Mouse (Mus musculus) heart, postnatal 25 days (tissue): ENCODE measurements at regions not wholly inside any gene's neighbourhood (a gene's known extent, or its start where the extent isn't known, plus 50 kb on each side); places are given as distances from the start of the nearest gene placed in this dataset.

Experiments used
- DNase-seq: peaks from one replicate; pipeline ENCODE4 v3.0.0; 2022; ENCODE audit warnings: low spot score
- intact Hi-C: fragments of 180-260 bp; cut with DNase I; formaldehyde crosslinking; loops from one replicate; pipeline ENCODE4 v1.15.1; 2025

DNA sequence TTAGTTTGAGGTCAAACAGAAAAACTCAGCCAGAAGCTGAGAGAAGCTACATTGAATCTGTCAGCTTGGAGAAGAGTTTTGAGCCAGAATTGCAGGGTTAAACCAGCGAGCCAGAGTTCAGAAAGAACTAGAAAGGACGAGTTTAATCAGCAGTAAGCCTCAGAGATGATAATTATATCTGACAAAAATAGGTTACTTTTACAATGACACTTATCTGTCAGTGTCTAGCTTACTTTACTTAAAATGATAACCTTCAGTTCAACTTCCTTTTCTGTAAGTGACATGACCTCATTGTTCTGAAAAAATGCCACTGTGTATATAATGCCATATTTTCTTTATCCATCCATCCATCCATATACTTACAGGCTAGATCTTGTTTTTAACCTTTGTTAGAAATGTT, 2143.1 kb downstream of the 9330182O14Rik start:
- no peak for DNase-seq
- intact Hi-C loops: no loop called here

DNA sequence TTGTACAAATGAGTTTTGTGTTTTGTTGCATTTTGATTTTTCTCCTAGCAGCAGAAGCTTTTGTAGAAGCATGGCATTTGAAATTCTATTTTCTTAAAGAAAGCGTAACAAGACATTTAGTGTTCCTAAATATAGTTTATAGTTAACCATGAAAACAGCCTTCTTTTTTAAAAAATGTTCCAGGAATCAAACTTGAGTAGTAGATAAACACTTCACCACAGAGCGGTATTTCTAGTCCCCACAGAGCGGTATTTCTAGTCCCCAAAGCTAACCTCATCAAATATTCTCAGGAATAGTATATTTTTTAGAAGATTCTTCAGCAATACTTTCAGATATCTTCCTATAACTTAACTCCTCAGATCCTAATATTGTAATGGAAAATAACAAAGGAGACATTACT, 2146.6 kb downstream of the 9330182O14Rik start:
- intact Hi-C loops: no loop called here
- DNase-seq: no peak

DNA sequence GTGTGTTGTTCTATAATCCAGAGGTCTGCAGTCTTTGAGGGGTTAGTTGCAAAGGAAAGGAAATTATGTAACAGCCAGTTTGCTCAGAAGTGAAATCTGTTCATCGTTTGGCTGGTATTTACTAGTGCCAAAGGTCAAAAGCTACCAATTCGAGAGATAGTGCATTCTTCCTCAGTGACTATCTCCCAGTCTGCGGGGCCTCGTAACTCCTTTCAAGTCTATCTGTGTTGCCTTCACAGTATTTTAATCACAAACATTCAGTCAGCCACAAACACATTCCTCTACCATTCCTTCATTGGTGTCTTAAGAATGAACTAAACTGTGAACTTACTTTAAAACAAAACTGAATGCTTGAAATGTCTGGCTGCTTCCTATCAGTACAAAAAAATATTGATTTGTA, 2162.2 kb downstream of the 9330182O14Rik start:
- intact Hi-C loops: no loop called here
- DNase-seq: no peak

DNA sequence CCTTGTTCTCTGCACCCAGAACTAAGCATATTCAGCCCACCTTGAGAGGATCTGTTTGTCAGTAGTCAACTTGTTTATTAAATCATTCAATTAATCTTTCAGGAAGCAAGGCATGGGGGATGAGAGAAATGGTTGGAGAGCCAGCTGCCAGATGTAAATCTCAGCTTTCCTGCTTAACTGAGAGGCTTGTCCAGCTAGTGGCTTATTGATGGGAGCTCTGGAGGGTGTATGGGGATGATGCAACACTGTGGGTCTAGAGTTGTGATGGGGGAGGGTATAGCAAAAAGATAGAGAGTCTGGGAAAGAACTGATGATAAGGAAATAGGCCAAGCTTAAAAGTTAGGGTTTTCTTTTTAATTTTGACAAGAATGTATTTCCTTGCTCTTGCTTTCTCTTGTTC, 2163.3 kb downstream of the 9330182O14Rik start:
- DNase-seq: no peak
- intact Hi-C loops: no loop called here

DNA sequence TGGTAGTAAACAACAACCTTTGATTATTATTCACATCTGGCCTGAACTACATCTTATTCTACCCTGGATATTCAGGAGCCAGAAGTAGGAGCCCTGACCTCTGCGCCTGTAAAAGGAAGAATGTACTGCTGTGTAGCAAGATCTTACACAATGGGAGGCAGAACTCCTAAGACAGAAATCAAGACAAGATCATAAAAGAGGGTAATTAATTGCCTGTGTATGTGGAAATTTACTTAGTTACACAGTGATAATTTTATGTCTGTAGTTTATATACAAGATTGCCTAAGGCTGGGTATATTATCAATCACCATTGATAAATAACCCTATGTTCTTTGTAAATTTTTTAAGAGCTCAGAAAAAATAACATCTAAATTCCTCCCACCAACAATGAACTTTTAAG, 2167.8 kb downstream of the 9330182O14Rik start:
- intact Hi-C loops: no loop called here
- no peak for DNase-seq

DNA sequence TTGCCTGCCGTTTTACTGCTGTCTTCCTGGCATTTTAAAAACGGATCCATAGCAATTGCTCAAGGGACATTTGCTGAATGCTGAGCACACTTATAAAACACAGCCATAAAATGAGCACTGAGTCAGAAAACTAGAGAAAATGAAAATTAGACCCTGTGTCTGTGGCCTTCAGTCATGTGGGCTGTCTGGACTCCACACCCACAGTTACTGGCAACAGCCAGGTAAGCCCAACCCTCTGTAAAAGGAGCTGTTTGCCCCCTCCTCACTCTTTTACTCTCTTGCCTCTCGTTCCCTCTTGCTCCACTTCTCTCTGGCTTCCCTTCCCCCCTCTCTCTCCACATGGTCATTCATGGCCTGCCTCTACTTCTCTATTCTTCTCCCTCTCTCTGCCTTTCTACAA, 2169.9 kb downstream of the 9330182O14Rik start:
- no peak for DNase-seq
- intact Hi-C loops: no loop called here

DNA sequence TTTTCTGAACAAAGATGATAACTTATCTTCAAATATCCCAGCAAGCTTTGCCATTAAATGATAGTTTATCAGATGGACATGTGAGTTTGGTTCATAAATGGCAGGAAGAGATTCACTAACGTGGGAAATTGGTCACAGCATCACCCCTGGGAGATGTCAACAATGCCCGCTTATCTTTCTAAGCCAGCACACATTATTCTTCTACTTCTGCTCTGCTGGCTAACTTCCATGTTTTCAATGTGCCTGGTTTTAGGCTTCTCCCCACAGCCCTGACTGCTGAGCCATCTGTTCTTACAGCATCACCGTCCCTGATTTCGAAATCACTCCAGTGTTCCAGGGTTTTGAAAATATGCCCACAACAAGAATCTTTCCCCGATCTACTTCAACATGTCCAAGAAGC, 2175.4 kb downstream of the 9330182O14Rik start:
- intact Hi-C loops: no loop called here

DNA sequence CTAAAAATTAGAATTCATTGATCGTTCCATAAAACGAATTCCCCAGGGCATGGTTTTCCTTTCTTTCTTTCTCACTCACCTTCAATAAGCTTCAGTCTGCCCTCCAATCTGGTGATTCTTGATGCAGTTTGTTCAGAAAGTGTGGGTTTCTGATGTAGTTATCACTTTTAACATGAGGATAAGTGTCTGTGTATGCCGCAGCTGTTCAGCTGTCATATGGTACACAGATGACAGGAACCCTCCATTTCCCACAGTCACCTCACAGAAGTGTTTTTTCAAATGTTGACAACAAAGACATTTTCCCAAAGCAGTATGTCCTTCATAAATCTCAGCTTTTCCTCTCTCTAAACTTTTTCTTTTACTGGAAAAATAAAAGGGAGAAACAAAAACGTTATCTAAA, 2177.0 kb downstream of the 9330182O14Rik start:
- intact Hi-C loops: no loop called here
- DNase-seq: no peak

More for the DNA sequence above, 2175.4 kb downstream of the 9330182O14Rik start:
- no peak for DNase-seq

DNA sequence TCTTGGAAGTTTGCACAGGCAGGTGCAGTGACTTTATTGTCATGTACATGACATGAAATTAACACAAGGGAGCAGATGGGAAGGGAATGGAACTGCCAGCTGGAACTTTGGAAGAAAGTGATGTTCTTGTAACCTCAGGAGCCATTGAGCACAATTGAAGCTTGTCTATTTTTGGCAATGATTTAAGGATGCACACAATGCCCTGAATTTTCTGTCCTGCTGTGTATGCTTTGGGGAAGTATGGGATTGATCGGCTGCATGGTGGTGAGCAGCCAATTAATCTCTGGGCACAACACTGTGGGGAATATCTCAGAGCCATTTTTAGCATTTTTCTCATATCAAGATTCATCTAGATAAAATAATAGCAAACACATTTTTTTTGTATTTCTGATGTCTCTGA, 2186.2 kb downstream of the 9330182O14Rik start:
- DNase-seq: no peak
- intact Hi-C loops: no loop called here

DNA sequence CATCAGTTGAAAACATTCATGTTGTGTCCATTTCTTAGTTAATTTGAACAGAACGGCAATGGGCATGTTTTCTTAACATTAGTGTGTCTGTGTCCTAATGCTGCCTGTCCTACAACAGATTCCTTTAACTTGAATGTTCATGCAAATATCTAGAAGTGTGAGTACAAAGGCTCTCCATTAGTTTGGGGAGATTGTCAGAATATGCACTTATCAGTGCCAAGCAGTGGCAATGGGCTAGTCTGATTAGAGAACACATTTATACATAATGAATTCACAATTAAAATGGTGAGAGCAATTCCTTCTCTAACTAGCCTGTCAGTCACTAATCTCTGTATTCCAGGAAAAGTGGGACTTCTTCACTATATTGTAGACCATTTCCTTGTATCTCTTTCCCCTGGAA, 2188.8 kb downstream of the 9330182O14Rik start:
- no peak for DNase-seq
- intact Hi-C loops: no loop called here

DNA sequence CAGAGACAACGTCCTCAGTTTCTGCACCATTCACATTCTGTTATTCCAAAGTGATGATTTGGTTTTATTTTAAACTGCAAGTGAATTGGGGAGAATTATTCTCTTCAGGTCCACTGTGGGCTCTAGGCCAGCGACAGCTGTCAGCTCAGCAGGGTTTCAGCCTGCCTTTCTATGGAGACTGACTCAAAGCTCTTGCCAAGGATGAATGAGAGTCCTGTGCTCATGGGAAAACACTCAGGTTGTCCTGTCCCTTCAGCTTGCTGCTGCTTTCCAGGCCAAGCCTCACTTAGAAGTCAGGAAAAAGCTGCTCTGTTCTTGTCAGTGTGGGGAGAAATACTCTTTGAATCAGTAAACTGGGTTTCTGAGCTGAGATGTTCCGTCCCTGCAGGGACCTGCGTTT, 2191.1 kb downstream of the 9330182O14Rik start:
- intact Hi-C loops: no loop called here
- no peak for DNase-seq

DNA sequence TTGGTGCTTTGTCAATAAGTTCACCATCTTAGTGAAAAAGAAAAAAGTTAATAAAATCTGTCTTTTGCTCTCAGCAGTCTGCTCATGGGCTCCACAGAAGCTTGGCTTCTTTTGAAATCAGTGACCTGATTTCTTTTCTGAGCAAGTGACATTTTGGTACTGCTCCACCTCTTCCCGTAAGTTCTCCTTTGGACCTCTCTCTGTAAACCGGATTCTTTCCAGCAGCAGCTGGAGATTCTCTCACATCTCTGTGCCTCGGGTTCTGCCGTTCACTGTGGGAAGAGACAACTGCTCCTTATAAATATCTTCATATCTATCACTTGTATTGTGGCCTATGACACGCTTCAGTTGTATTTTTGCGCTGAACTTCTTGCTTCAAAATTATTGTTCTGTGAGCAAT, 2194.4 kb downstream of the 9330182O14Rik start:
- intact Hi-C loops: no loop called here
- DNase-seq: no peak

DNA sequence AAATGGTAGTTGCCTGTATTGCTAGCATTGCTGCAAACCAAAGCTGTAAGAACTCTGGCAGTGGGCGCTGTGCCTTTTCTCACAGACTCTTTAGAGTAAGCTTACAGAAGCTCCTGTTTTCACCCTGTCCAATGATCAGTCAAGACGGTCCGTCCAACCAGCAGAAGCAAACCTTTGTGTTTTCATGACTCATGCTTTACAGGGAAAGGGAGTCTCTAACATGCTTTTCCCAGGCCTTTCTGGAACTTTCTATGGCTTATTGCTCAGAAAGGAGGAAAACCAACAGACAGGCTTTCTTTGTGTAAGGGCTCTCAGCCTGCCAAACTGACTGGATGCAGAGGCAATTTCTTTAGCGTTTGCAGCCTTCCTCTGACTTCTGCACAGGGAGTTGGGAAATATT, 2195.6 kb downstream of the 9330182O14Rik start:
- no peak for DNase-seq
- intact Hi-C loops: no loop called here

DNA sequence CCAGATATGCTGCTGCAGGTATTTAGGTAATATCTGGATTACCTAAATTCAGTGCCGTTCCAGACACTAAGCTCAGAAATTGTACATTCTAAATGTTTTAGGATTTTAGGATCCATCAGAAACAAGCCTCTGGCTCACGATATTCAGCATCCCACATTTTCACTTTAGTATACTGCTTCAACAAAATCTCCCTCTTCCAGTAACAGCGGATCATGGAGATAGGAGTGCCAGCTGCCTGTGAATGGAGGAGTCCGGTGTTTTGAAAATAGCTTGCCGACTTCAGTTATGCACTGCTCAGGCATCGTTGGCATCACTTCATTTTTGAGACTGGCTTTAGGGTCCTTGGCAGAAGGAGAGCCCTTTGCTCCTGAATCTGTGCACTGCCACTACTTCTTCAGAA, 2199.5 kb downstream of the 9330182O14Rik start:
- DNase-seq: no peak

DNA sequence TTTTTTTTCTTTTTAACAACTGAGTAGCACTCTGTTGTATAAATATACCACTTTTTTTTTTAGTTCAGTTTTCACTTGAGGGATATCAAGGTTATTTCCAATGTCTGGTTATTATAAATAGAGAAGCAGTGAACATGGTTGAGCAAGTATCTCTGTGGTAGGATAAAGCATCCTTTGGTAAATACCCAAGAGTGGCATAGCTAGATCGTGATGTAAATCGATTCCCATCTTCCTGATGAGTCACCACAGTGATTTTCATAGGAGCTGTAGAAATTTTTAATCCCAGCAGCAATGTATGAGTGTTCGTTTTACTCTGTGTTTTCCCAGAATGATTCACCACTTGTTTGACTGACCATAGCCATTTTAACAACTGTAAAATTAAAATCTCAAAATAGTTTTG, 2212.0 kb downstream of the 9330182O14Rik start:
- intact Hi-C loops: no loop called here
- no peak for DNase-seq

More for the DNA sequence above, 2199.5 kb downstream of the 9330182O14Rik start:
- intact Hi-C loops: no loop called here

DNA sequence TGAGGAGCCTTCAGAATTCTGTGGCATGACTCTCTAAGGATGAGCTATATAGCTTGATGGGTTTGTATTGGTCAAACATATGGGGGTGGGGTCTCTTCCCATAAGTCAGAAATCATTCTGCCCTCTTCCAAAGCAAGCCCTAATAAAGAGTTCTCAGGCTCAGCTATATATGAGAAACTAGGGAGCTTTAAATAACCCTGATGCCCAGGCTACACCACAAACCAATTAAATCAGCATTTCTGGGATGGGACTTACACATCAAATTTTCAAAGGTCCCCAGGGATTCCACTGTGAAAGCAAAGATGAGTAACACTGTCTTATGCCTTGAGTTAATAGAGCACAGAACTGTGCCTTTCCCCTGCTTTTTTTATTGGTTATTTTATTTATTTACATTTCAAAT, 2227.7 kb downstream of the 9330182O14Rik start:
- no peak for DNase-seq
- intact Hi-C loops: no loop called here

DNA sequence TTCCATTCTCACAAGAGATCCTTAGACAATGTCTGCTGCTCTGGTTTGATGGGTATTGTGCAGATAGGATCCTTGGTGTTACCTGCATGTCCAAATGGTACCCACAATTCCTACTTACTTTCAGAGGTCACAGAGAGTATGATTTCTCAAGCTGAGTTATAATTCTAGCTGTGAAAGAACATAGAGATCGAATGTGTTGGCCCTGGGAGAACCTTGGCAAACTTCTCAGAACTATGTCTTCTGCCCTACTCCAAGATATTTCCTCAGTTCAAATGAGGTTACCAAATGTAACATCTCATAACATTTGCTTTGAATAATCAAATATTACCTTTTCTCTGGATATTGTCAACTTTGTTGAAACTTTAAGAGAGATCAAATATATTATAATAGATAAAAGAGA, 2230.8 kb downstream of the 9330182O14Rik start:
- intact Hi-C loops: no loop called here
- no peak for DNase-seq

DNA sequence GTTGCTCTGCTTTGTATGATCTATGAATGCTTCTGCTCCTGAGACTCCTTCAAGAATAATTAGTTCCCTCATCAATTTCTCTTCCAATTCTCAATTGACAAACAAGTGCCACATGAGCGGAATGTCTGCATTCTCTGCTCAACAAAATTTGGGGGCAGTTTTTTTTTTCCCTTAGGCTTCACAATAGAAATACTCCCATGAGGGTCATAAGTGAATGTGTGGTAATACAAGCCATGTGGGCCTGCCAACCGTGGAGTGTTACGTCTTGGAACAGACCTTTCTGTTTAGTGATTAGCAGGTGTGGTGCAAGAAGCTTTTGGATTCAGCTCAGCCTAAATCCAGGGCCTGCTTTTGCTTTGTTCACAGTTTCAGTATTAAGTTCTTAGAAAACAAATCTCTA, 2232.6 kb downstream of the 9330182O14Rik start:
- no peak for DNase-seq
- intact Hi-C loops: no loop called here

DNA sequence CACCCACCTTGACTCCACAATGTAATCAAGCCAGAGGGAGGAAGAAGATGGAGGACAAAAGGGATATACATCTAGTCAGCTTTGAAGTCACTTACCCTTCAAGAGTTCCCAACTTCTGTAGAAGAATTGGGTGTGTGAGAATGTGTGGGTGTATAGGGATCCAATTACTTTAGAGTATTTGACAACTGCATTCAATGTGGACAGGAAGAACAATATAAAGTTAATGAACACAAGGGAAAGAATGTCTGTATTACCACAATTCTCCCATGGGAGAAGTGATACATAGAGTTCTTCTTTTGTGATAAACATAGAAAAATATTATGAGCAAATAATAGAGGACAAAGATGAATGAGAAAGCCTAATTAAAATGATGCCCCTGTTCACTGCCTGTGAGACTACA, 2235.4 kb downstream of the 9330182O14Rik start:
- DNase-seq: no peak
- intact Hi-C loops: no loop called here

DNA sequence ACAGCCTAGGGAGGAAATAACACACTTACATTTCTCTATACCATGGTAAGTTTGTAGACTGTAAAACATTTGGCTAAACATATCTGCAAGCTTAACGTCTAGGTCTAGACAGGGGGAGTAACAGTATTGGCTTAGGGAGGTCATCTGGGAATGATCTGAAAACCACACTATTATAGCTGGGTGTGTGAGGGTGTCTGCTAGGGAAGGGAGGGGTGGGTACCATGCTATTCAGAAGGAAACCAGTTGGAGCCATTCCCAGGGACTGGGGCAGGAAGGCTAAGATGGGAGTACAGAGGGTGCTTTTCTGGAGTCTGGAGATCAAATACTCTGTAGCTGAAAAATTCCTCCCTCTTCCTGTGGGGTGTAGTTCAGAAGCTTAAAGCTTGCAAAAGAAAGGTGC, 2235.9 kb downstream of the 9330182O14Rik start:
- no peak for DNase-seq
- intact Hi-C loops: no loop called here

DNA sequence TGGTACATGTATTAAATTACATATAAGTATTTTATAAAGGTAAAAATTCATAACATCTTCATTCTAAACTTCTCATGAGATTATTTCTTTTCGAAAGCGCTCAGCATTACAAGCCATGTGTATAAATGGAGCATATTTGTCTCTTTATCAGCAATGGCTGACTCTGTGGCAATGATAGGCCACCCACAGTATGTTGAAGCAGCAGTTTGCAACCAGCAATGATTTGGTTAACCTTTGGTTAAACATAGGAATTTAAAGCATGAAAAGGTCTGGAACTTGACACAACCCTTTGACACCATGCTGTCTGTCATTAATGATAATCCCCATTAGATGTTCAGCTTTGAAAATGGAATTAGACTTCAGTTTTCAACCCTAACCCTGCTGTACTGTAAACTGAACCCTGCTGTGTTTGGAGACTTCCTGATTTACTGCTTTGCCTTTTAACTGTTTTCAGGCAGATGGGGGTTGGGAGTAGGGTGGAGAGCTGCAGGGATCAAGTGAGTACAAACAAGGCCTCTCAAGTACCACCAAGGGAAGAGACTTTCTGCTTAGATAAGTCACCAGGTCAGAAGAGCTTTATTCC, 2238.6 kb downstream of the 9330182O14Rik start:
- intact Hi-C loops: no loop called here
- DNase-seq: no peak
